Mouse (Mus musculus) heart, postnatal 0 days (tissue): ENCODE measurements at regions not wholly inside any gene's neighbourhood (a gene's known extent, or its start where the extent isn't known, plus 50 kb on each side); places are given as distances from the start of the nearest gene placed in this dataset.

Experiments
- ATAC-seq: fragments of 200-750 bp; cut with Nextera tagmentation; 2 replicates; pipeline ENCODE4 v1.8.0; 2017; ENCODE audit warnings: low read depth, moderate number of reproducible peaks, moderate library complexity; ENCODE audit not compliant: insufficient read depth
- DNase-seq: peaks from one replicate; pipeline ENCODE4 v3.0.0-alpha.2; 2016; ENCODE audit warnings: low spot score
- H3K27ac ChIP-seq: fragments of 300-500 bp; sonication (generic); 2 replicates; pipeline ENCODE4 v1.5.1; 2014; ENCODE audit warnings: low read depth, mild to moderate bottlenecking
- H3K27me3 ChIP-seq: fragments of 300-500 bp; sonication (generic); 2 replicates; pipeline ENCODE4 v1.6.1; 2014; ENCODE audit warnings: low read length, mixed read lengths; ENCODE audit not compliant: control insufficient read depth, insufficient read depth
- H3K36me3 ChIP-seq: fragments of 300-500 bp; sonication (generic); replicated peaks from 2 replicates; pipeline ENCODE4 v1.6.1; 2014; ENCODE audit warnings: low read length, mixed read lengths; ENCODE audit not compliant: control insufficient read depth, insufficient read depth
- H3K4me1 ChIP-seq: fragments of 300-500 bp; sonication (generic); 2 replicates; pipeline ENCODE4 v1.6.1; 2014; ENCODE audit warnings: antibody characterized with exemption; ENCODE audit not compliant: control insufficient read depth, insufficient read depth
- H3K4me2 ChIP-seq: fragments of 300-500 bp; sonication (generic); 2 replicates; pipeline ENCODE4 v1.6.1; 2014; ENCODE audit warnings: low read depth, mild to moderate bottlenecking, low read length, moderate library complexity
- H3K4me3 ChIP-seq: fragments of 300-500 bp; sonication (generic); 2 replicates; pipeline ENCODE4 v1.5.1; 2014; ENCODE audit warnings: low read depth, low read length
- H3K9ac ChIP-seq: fragments of 300-500 bp; sonication (generic); replicated peaks from 2 replicates; pipeline ENCODE4 v1.6.1; 2014; ENCODE audit warnings: low read depth, low read length, mixed read lengths
- H3K9me3 ChIP-seq: fragments of 300-500 bp; sonication (generic); replicated peaks from 2 replicates; pipeline ENCODE4 v1.6.1; 2016; ENCODE audit warnings: low read length; ENCODE audit not compliant: control insufficient read depth
- CTCF ChIP-seq: IDR thresholded peaks from 2 replicates; pipeline ENCODE4 v1.5.1; 2016; ENCODE audit warnings: antibody characterized with exemption, control low read depth, low read depth
- EP300 ChIP-seq: IDR thresholded peaks from 2 replicates; pipeline ENCODE4 v1.6.1; 2016; ENCODE audit warnings: antibody characterized with exemption, low read depth
- WGBS: fragments of 180-500 bp; shearing (Covaris S2); extraction: QIAGEN DNeasy Blood & Tissue Kit; methylation state at CpG from one replicate; pipeline ENCODE4 v1.1.7; 2014; 5-methylcytosine and 5-hydroxymethylcytosine counted together

- Histone ChIP-seq H3K4me1 (peaks cover 7% of the 10 kb centered on the region; the same call in 1 of the 2 replicates), H3K4me3 (no peak overlapping the region), H3K9me3 (no peaks in the 10 kb centered on the region), H3K27ac (no peak overlapping the region), H3K4me2 (no peak overlapping the region), H3K9ac (no peak overlapping the region), H3K27me3 (no peaks in the 10 kb centered on the region), H3K36me3 (no peaks in the 10 kb centered on the region)
- ATAC-seq (no peak), DNase-seq (no peak)
- TF ChIP-seq CTCF (no peak), EP300 (no peak)
- 83% methylated on average over 7 of the region's 7 CpGs for WGBS
Measured at GRCm38 (mm10) chr8:34431985-34432384, 320.4 kb upstream of the Gm10131 start.

GRCm38 (mm10) chr8:34429231-34429630 lies 317.7 kb upstream of the Gm10131 start:
- DNase-seq (no peak), ATAC-seq (no peak)
- no peaks in the 10 kb centered on the region for H3K36me3 ChIP-seq
- H3K9me3 ChIP-seq, result no peaks in the 10 kb centered on the region
- no peak overlapping the region for H3K9ac ChIP-seq
- H3K27me3 ChIP-seq, result no peaks in the 10 kb centered on the region
- peaks cover 7% of the 10 kb centered on the region; the same call in 1 of the 2 replicates for H3K4me1 ChIP-seq
- no peak overlapping the region for H3K4me2 ChIP-seq
- WGBS, result 28% methylated on average over 3 of the region's 3 CpGs
- TF ChIP-seq CTCF, result no peak
- no peak overlapping the region for H3K27ac ChIP-seq
- no peak overlapping the region for H3K4me3 ChIP-seq

- H3K9ac ChIP-seq, result no peak overlapping the region
- no peak overlapping the region for H3K4me3 ChIP-seq
- no peaks in the 10 kb centered on the region for H3K27me3 ChIP-seq
- WGBS, result 79% methylated on average over 3 of the region's 3 CpGs
- H3K9me3 ChIP-seq, result no peaks in the 10 kb centered on the region
- no peaks in the 10 kb centered on the region for H3K36me3 ChIP-seq
- no peak for ATAC-seq
- H3K4me2 ChIP-seq, result no peak overlapping the region
- H3K27ac ChIP-seq, result no peak overlapping the region
- TF ChIP-seq CTCF (no peak), EP300 (no peak)
- no peak for DNase-seq
- no peaks in the 10 kb centered on the region for H3K4me1 ChIP-seq
Measured at GRCm38 (mm10) chr8:34401571-34401970, 290.0 kb upstream of the Gm10131 start.

GRCm38 (mm10) chr8:34398914-34399813 lies 287.6 kb upstream of the Gm10131 start:
- H3K4me2 ChIP-seq, result no peak overlapping the region
- TF ChIP-seq CTCF (no peak), EP300 (no peak)
- H3K4me1 ChIP-seq, result no peaks in the 10 kb centered on the region
- H3K27ac ChIP-seq, result no peak overlapping the region
- no peaks in the 10 kb centered on the region for H3K36me3 ChIP-seq
- no peak overlapping the region for H3K9ac ChIP-seq
- ATAC-seq (no peak), DNase-seq (no peak)
- 78% methylated on average over 14 of the region's 14 CpGs for WGBS
- H3K4me3 ChIP-seq, result no peak overlapping the region
- H3K9me3 ChIP-seq, result no peaks in the 10 kb centered on the region
- no peaks in the 10 kb centered on the region for H3K27me3 ChIP-seq

- peak overlapping the region; percentile 46 for H3K4me2 ChIP-seq
- no peaks in the 10 kb centered on the region for H3K9me3 ChIP-seq
- no peaks in the 10 kb centered on the region for H3K4me1 ChIP-seq
- H3K4me3 ChIP-seq, result peak overlapping the region; percentile 10; the same call in 1 of the 2 replicates
- TF ChIP-seq CTCF (no peak), EP300 (no peak)
- DNase-seq (no peak), ATAC-seq (no peak)
- H3K27me3 ChIP-seq, result 0 out of 2 replicates have a peak, but pooled peaks cover 2% of the 10 kb centered on the region
- H3K36me3 ChIP-seq, result no peaks in the 10 kb centered on the region
- WGBS, result 25% methylated on average over 23 of the region's 23 CpGs
- no peak overlapping the region for H3K9ac ChIP-seq
- H3K27ac ChIP-seq, result no peak overlapping the region
Measured at GRCm38 (mm10) chr8:34397583-34398411, 286.3 kb upstream of the Gm10131 start.
